Comparison of ENCODE assay signal across 8 mouse cellular contexts in the genomic region with DNA sequence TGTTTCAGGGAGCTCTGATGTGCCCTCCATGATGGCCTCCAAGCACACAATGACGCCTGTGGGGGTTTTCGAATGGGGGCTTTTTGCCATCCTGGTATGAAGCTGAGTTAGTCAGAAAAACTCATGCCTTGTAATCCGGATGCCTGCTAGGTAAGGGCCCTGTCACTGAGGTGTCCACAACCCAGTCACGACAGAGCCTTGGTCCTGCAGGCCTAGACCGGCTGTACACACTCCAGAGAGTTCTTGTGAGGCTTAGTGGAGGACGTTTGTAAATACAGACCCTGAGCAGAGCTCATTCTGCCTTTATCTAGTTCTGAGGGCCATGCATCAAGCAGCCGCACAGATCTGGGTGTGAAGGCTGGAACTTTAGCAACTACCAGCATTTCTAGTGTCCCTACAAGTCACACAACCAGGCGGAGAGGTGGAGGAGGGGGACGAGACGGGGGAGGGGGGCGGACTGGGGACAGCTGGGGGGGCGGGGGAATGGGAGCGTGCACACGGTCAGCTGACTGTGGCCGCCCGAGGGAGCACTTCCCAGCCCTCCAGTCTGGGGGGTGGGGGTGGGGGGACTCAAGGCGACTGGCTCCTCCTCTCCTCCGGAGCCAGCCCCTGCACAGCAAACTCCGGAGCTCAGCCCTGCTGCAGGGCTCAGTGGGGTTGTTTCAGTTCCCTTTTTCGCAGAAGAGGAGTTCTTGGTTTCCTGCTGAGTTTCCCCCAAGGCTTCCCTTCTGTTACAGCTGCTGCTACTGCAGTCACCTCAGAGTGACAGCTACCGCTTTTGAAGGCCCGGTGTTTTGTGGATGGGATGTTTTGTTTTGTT. TPM values are rescaled to one million over a fixed set of nuclear protein-coding genes. Genes with fewer than 3 reads are reported as not detected.
DNase-seq lines count a peak whose midpoint lies in the region; ATAC-seq and TF ChIP-seq lines count a peak whose summit lies in the region.

No protein-coding gene starts in this region.

- 10% methylated on average over 20 of the region's 22 CpGs for WGBS in forebrain, postnatal 0 days
- 6% methylated on average over 22 of the region's 22 CpGs for WGBS in hindbrain, embryonic 10.5 days
- WGBS in macrophage (ENCODE audit: missing documents), result 10% methylated on average over 19 of the region's 22 CpGs

- H3K4me2 ChIP-seq in forebrain, postnatal 0 days (ENCODE audit: low read depth), result peak overlapping the region; percentile 38

- H3K4me1 ChIP-seq in ES-E14 (ENCODE audit: control insufficient read depth in 2 of 2, insufficient read depth in 2 of 2, low read length in 2 of 2, poor library complexity in 1 of 2), result peaks cover 7 to 23% of the 10 kb centered on the region in 2 experiments
- no peaks in the 10 kb centered on the region for H3K4me1 ChIP-seq in forebrain, postnatal 0 days (ENCODE audit: insufficient read depth)
- peaks cover 41% of the 10 kb centered on the region for H3K4me1 ChIP-seq in hindbrain, embryonic 10.5 days (replicated peaks)

- in situ Hi-C loops in ES-E14 (cut with MboI; ENCODE audit: low sequenced_read_pairs in 2 of 2, unreplicated experiment in 2 of 2), result no loop called here

- H3K36me3 ChIP-seq in ES-E14 (ENCODE audit: control insufficient read depth, insufficient read depth, low read length, poor library complexity, severe bottlenecking) (no peaks in the 10 kb centered on the region), macrophage (ENCODE audit: inconsistent target) (no peaks in the 10 kb centered on the region)
- H3K36me3 ChIP-seq in forebrain, postnatal 0 days (ENCODE audit: insufficient read depth), result no peaks in the 10 kb centered on the region
- H3K36me3 ChIP-seq in hindbrain, embryonic 10.5 days, result no peaks in the 10 kb centered on the region

- H3K9ac ChIP-seq in ES-E14 (ENCODE audit: insufficient read depth, low read depth, low read length, poor library complexity, severe bottlenecking), result no peak overlapping the region; the same call in 1 of the 2 replicates
- H3K9ac ChIP-seq in forebrain, postnatal 0 days, result no peak overlapping the region

- H3K9me3 ChIP-seq in ES-E14 (ENCODE audit: control insufficient read depth, insufficient read depth, low read depth, low read length), result no peaks in the 10 kb centered on the region
- no peaks in the 10 kb centered on the region for H3K9me3 ChIP-seq in forebrain, postnatal 0 days (ENCODE audit: low read length)
- no peaks in the 10 kb centered on the region for H3K9me3 ChIP-seq in hindbrain, embryonic 10.5 days

- H3K27me3 ChIP-seq in forebrain, postnatal 0 days (ENCODE audit: insufficient read depth, low read length), result no peaks in the 10 kb centered on the region
- no peaks in the 10 kb centered on the region for H3K27me3 ChIP-seq in hindbrain, embryonic 10.5 days (ENCODE audit: insufficient read depth, poor library complexity, severe bottlenecking)

- peak overlapping the region; percentile 16 to 41; a peak in 3 of 4 replicates for H3K4me3 ChIP-seq in ES-E14 (ENCODE audit: insufficient read depth in 1 of 2, low read depth in 1 of 2, low read length in 2 of 2, poor library complexity in 1 of 2, severe bottlenecking in 1 of 2)
- peak overlapping the region; percentile 8; the same call in 1 of the 2 replicates for H3K4me3 ChIP-seq in forebrain, postnatal 0 days (ENCODE audit: low read depth, low read length)
- peak overlapping the region; percentile 43 for H3K4me3 ChIP-seq in hindbrain, embryonic 10.5 days
- no peak overlapping the region for H3K4me3 ChIP-seq in macrophage (ENCODE audit: inconsistent target)

- peak; percentile 69 for DNase-seq in ES-E14 (ENCODE audit: low read depth, low spot score)
- DNase-seq in brain, embryonic 18.5 days (ENCODE audit: low read depth, low spot score), result peak; percentile 34
- peak; percentile 52 for DNase-seq in forebrain, postnatal 0 days
- DNase-seq in hindbrain, embryonic 10.5 days (ENCODE audit: low spot score), result peak; percentile 86
- peak; percentile 43 to 57 for DNase-seq in layer of hippocampus, postnatal 36 days
- DNase-seq in retina, postnatal 7 days (ENCODE audit: low read depth, low spot score), result peak; percentile 28
- DNase-seq in urinary bladder, adult 2 months (ENCODE audit: low spot score), result peak; percentile 27

- peak; percentile 91 for ATAC-seq in forebrain, postnatal 0 days

- TF ChIP-seq CTCF in forebrain, postnatal 0 days (IDR thresholded peaks at IDR 0.05; ENCODE audit: low read depth), result peak; percentile 15; the same call in 1 of the 2 replicates

- H3K79me2 ChIP-seq in macrophage (ENCODE audit: inconsistent target), result peaks cover 12% of the 10 kb centered on the region

- H3K27ac ChIP-seq in ES-E14 (ENCODE audit: insufficient read depth, low read depth, low read length, poor library complexity, severe bottlenecking) (peak overlapping the region; percentile 26; the same call in 1 of the 2 replicates), macrophage (peak overlapping the region; percentile 99)
- H3K27ac ChIP-seq in forebrain, postnatal 0 days (ENCODE audit: low read depth, low read length), result peak overlapping the region; percentile 24; the same call in 1 of the 2 replicates
- H3K27ac ChIP-seq in hindbrain, embryonic 10.5 days, result peak overlapping the region; percentile 86

TF ChIP-seq in ES-E14, 5 proteins besides CTCF, POLR2A, EP300 and RAD21:
- TF ChIP-seq HCFC1 (IDR thresholded peaks at IDR 0.05; ENCODE audit: borderline replicate concordance, insufficient read depth, low read length) (no peak), ZNF384 (IDR thresholded peaks at IDR 0.05; ENCODE audit: low read depth, low read length) (no peak), MAFK (IDR thresholded peaks at IDR 0.05; ENCODE audit: insufficient read depth, low read depth, low read length) (no peak), CHD2 (IDR thresholded peaks at IDR 0.05; ENCODE audit: low read depth, low read length) (no peak), ZC3H11A (IDR thresholded peaks at IDR 0.05; ENCODE audit: borderline replicate concordance, low read depth, low read length) (no peak)

RNA-seq across cellular contexts. Expression of gene Ninj2, which starts 19.0 kb away (rescaled TPM):
- 0.90 and 1.2 TPM in 2 replicates for total RNA-seq in ES-E14 (2012; rRNA removed)
- total RNA-seq in forebrain, postnatal 0 days (2014; rRNA removed), result not detected in 2 replicates
- 0.24 TPM in 1 of 2 replicates, not detected in the other for polyA plus RNA-seq in forebrain, postnatal 0 days (2015; fragmentation: Nextera tagmentation; extraction: Ambion mirVana)
- not detected in 2 replicates for polyA plus RNA-seq in hindbrain, embryonic 10.5 days (2016; fragmentation: Nextera tagmentation; extraction: Ambion mirVana)
- total RNA-seq in layer of hippocampus, postnatal 36 days (2021), result 1 to 10 TPM in 1 of 2 experiments, under 1 TPM in 1; 0.66 to 1.7 TPM
- total RNA-seq in macrophage (2018; cell fraction: chromatin; rRNA removed), result not detected
- total RNA-seq in macrophage (2018; cell fraction: cytosol; rRNA removed), result under 1 TPM in 6 of 26 experiments, not detected in 20; 0.18 to 0.34 (median 0.29) TPM
- total RNA-seq in macrophage (2018; cell fraction: nucleus; rRNA removed), result not detected
- not detected in 3 replicates for polyA plus RNA-seq in macrophage (2018)
- 0.10 TPM in 1 of 2 replicates, not detected in the other for polyA plus RNA-seq in urinary bladder, adult 2 months (2012; rRNA removed)

Comparison
In these comparisons a context has a peak if more than half of its experiments do, and no peak if none do; other contexts are left out.
1. DNase-seq: peak in every context shown above with its lines; median percentile 86 in hindbrain, embryonic 10.5 days; 69 in ES-E14; 52 in forebrain, postnatal 0 days; 50 in layer of hippocampus, postnatal 36 days; 34 in brain, embryonic 18.5 days; 28 in retina, postnatal 7 days; 27 in urinary bladder, adult 2 months.
2. H3K27ac ChIP-seq: peak in every context shown above with its lines; median percentile 99 in macrophage; 86 in hindbrain, embryonic 10.5 days; 26 in ES-E14; 24 in forebrain, postnatal 0 days.